Mouse (Mus musculus): ENCODE data around the gene Cnga4. TPM values are rescaled to one million over a fixed set of nuclear protein-coding genes. Genes with fewer than 3 reads are reported as not detected.
"Not testable (repeated sequence)": the region's sequence is repeated elsewhere in the genome, so short reads cannot be mapped to it uniquely, and the experiment has no call there.

Gene Cnga4
- polyA plus RNA-seq, 1 experiment from 2014 or later: not detected

DNA sequence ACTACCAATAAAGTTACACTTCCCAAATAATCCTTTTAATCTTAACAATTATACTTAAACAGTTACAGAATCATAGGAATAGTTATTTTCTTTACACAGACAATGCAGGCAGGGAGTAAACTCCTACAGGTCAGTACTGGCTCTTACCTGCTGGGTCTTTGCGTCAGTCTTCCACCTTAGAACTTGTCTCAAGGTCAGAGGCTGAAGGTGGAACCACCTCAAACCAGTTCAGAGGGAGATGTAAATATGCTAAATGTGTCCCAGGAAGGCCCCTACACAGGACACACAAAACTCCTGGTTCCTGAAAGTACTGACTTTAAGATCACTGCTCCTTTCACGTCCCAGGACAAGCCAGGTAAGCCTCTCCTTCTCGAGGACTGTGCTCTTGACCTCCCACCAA is 40.7 kb downstream of the Cnga4 start:
- Histone ChIP-seq H3K9me3 (replicated peaks) (no peaks in the 10 kb centered on the region), H3K4me2 (no peak overlapping the region), H3K9ac (no peak overlapping the region), H3K4me3 (replicated peaks) (no peak overlapping the region), H3K36me3 (replicated peaks) (no peaks in the 10 kb centered on the region), H3K4me1 (replicated peaks) (no peaks in the 10 kb centered on the region), H3K27me3 (no peaks in the 10 kb centered on the region), H3K27ac (replicated peaks) (no peak overlapping the region)
- WGBS (ENCODE audit: insufficient replicate concordance): 39% methylated on average over 3 of the region's 3 CpGs
- ATAC-seq (ENCODE audit: insufficient read depth): no peak

DNA sequence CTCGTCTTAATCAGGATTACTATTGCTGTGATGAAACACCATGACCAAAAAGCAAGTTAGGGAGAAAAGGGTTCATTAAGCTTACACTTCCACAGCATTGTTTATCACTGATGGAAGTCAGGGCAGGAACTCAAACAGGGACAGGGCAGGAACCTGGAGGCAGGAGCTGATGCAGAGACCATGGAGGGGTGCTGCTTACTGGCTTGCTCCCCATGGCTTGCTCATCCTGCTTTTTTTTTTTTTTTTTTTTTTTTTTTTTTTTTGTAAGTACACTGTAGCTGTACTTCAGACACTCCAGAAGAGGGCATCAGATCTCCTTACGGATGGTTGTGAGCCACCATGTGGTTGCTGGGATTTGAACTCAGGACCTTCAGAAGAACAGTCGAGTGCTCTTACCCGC is 49.0 kb downstream of the Cnga4 start:
- H3K36me3 ChIP-seq (replicated peaks); H3K4me3 ChIP-seq (replicated peaks); ATAC-seq (ENCODE audit: insufficient read depth); H3K27me3 ChIP-seq; H3K9ac ChIP-seq; H3K4me2 ChIP-seq; H3K27ac ChIP-seq (replicated peaks); H3K9me3 ChIP-seq (replicated peaks); H3K4me1 ChIP-seq (replicated peaks): not testable (repeated sequence)
- WGBS (ENCODE audit: insufficient replicate concordance): 73% methylated on average over 4 of the region's 4 CpGs

Other genes starting within 250 kb of the Cnga4 start
- gene Olfr684, start 240.9 kb upstream of the Cnga4 start, polyA plus RNA-seq (2015; fragmentation: Nextera tagmentation; extraction: Ambion mirVana): not detected in 2 replicates
- gene Olfr685, start 218.6 kb upstream of the Cnga4 start, polyA plus RNA-seq (2015; fragmentation: Nextera tagmentation; extraction: Ambion mirVana): not detected in 2 replicates
- gene Olfr686, start 197.1 kb upstream of the Cnga4 start, polyA plus RNA-seq (2015; fragmentation: Nextera tagmentation; extraction: Ambion mirVana): not detected in 2 replicates
- gene Olfr688, start 116.5 kb upstream of the Cnga4 start, polyA plus RNA-seq (2015; fragmentation: Nextera tagmentation; extraction: Ambion mirVana): not detected in 2 replicates
- not detected in 2 replicates for gene Olfr689, start 93.4 kb upstream of the Cnga4 start, polyA plus RNA-seq (2015; fragmentation: Nextera tagmentation; extraction: Ambion mirVana)
- gene Olfr690, start 70.5 kb upstream of the Cnga4 start, polyA plus RNA-seq (2015; fragmentation: Nextera tagmentation; extraction: Ambion mirVana): not detected in 2 replicates
- not detected in 2 replicates for gene Olfr691, start 62.3 kb upstream of the Cnga4 start, polyA plus RNA-seq (2015; fragmentation: Nextera tagmentation; extraction: Ambion mirVana)
- not detected in 2 replicates for gene Olfr692, start 36.3 kb upstream of the Cnga4 start, polyA plus RNA-seq (2015; fragmentation: Nextera tagmentation; extraction: Ambion mirVana)
- gene Gm5901, start 29.5 kb upstream of the Cnga4 start, polyA plus RNA-seq (2015; fragmentation: Nextera tagmentation; extraction: Ambion mirVana): not detected in 2 replicates
- gene Fam160a2, start 4.5 kb upstream of the Cnga4 start, polyA plus RNA-seq (2015; fragmentation: Nextera tagmentation; extraction: Ambion mirVana): 12.6 and 17.6 TPM in 2 replicates
- not detected in 2 replicates for gene Cckbr, start 21.2 kb downstream of the Cnga4 start, polyA plus RNA-seq (2015; fragmentation: Nextera tagmentation; extraction: Ambion mirVana)
- 5.5 and 5.7 TPM in 2 replicates for gene Cavin3, start 77.7 kb downstream of the Cnga4 start, polyA plus RNA-seq (2015; fragmentation: Nextera tagmentation; extraction: Ambion mirVana)
- gene Smpd1, start 149.8 kb downstream of the Cnga4 start, polyA plus RNA-seq (2015; fragmentation: Nextera tagmentation; extraction: Ambion mirVana): 21.9 and 22.0 TPM in 2 replicates
- gene Apbb1, start 177.1 kb downstream of the Cnga4 start, polyA plus RNA-seq (2015; fragmentation: Nextera tagmentation; extraction: Ambion mirVana): 2.3 and 2.4 TPM in 2 replicates
- gene Hpx, start 195.6 kb downstream of the Cnga4 start, polyA plus RNA-seq (2015; fragmentation: Nextera tagmentation; extraction: Ambion mirVana): 343 and 400 TPM in 2 replicates
- gene Trim3, start 229.0 kb downstream of the Cnga4 start, polyA plus RNA-seq (2015; fragmentation: Nextera tagmentation; extraction: Ambion mirVana): 3.5 and 4.9 TPM in 2 replicates
- gene Timm10b, start 235.5 kb downstream of the Cnga4 start, polyA plus RNA-seq (2015; fragmentation: Nextera tagmentation; extraction: Ambion mirVana): 94.4 and 98.5 TPM in 2 replicates
- 10.9 and 13.8 TPM in 2 replicates for gene Arfip2, start 235.8 kb downstream of the Cnga4 start, polyA plus RNA-seq (2015; fragmentation: Nextera tagmentation; extraction: Ambion mirVana)
- gene Gm45799, start 236.0 kb downstream of the Cnga4 start, polyA plus RNA-seq (2015; fragmentation: Nextera tagmentation; extraction: Ambion mirVana): 14.4 and 24.6 TPM in 2 replicates
- gene Dnhd1, start 246.3 kb downstream of the Cnga4 start, polyA plus RNA-seq (2015; fragmentation: Nextera tagmentation; extraction: Ambion mirVana): 0.10 and 0.32 TPM in 2 replicates